Mouse (Mus musculus) embryonic facial prominence, embryonic 10.5 days (tissue): Measurements from ENCODE around the gene AI854703. TPM values are rescaled to one million over a fixed set of nuclear protein-coding genes. Genes with fewer than 3 reads are reported as not detected.

Experiments
- DNase-seq: peaks from one replicate; pipeline ENCODE4 v3.0.0-alpha.2; 2017; ENCODE audit warnings: low spot score
- H3K27ac ChIP-seq: fragments of 300-500 bp; sonication (generic); replicated peaks from 2 replicates; pipeline ENCODE4 v1.5.1; 2016; ENCODE audit warnings: mild to moderate bottlenecking
- H3K27me3 ChIP-seq: fragments of 300-500 bp; sonication (generic); replicated peaks from 2 replicates; pipeline ENCODE4 v1.6.1; 2016; ENCODE audit warnings: low read depth, mild to moderate bottlenecking; ENCODE audit not compliant: poor library complexity, severe bottlenecking
- H3K36me3 ChIP-seq: fragments of 300-500 bp; sonication (generic); replicated peaks from 2 replicates; pipeline ENCODE4 v1.6.1; 2016; ENCODE audit warnings: mild to moderate bottlenecking, moderate library complexity
- H3K4me1 ChIP-seq: fragments of 300-500 bp; sonication (generic); 2 replicates; pipeline ENCODE4 v1.6.1; 2016
- H3K4me3 ChIP-seq: fragments of 300-500 bp; sonication (generic); 2 replicates; pipeline ENCODE4 v1.5.1; 2016; ENCODE audit warnings: mild to moderate bottlenecking, moderate library complexity
- H3K9me3 ChIP-seq: fragments of 300-500 bp; sonication (generic); 2 replicates; pipeline ENCODE4 v1.6.1; 2016; ENCODE audit warnings: mild to moderate bottlenecking
- WGBS: fragments of 180-500 bp; shearing (Covaris S2); methylation state at CpG from one replicate; pipeline ENCODE4 v1.1.7; 2016; 5-methylcytosine and 5-hydroxymethylcytosine counted together
- polyA plus RNA-seq: library from polyadenylated mRNA; unstranded; fragments of >200 nt; fragmentation: Nextera tagmentation; extraction: Ambion mirVana; gene quantifications from 2 replicates; pipeline ENCODE4 v1.2.1, GENCODE M21; 2016

The AI854703 gene
- polyA plus RNA-seq, 1 experiment from 2014 or later = 1.1 TPM

DNA sequence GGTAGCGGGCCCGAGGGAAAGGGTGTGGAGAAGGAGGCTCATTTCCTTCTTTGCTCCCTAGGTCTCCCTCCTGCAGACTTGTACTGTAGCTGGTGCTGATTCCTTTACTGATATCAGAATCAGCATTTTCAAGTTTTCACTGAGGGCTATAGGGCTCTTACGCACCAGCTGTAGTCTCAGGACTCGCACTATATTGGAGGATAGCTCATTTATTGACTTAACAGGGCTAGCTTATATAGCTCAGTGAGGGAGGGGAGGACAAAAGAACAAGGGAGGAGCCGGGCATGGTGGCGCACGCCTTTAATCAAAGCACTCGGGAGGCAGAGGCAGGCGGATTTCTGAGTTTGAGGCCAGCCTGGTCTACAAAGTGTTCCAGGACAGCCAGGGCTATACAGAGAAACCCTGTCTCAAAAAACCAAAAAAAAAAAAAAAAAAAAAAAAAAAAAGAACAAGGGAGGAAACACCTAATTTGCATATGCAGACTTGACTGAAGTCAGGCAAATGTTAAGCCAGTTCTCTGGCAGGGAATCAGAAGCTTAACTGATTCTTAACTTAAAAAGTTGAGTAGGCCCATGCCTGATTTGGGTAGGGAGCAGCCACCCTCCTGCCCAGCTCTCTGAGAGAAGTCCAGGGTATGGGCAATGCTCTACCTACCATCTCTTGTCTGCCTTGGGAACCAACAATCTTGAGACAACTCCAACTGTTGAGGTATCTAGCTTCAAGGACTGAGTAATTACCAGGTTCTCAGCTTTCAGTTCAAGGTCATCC is 47.9 kb downstream of the AI854703 start:
- Histone ChIP-seq H3K36me3 (no peaks in the 10 kb centered on the region), H3K27me3 (no peaks in the 10 kb centered on the region), H3K4me3 (no peak overlapping the region), H3K9me3 (no peaks in the 10 kb centered on the region), H3K27ac (no peak overlapping the region), H3K4me1 (peaks cover 13% of the 10 kb centered on the region)
- DNase-seq = no peak
- 94% methylated on average over 9 of the region's 9 CpGs for WGBS

DNA sequence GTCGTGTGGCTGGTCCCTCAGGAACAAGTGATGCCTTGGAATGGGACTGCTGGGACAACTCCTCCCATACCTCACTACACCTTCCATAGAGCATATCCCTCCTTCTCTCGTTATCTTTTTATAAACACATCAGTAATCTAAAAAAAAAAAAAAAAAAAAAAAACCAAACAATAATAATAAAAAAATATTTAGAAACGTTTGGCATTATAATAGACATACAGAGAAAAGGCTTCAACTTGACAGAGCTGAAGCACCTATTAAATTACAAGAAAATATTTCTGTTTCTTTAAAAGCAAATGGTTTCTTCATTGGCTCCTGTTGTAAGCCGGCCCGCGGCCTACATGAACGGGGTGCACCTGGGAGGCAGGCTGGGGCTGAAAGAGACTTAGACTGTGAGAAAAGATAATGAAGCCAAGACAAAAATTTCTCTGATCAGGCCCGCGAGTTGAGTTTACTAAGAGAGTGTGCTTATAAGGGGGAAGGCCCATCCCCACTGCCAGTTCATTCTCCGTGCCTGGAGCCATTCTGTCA is 48.9 kb downstream of the AI854703 start:
- Histone ChIP-seq H3K36me3 (no peaks in the 10 kb centered on the region), H3K9me3 (no peaks in the 10 kb centered on the region), H3K4me3 (peak overlapping the region; percentile 40), H3K27me3 (no peaks in the 10 kb centered on the region), H3K4me1 (peaks cover 13% of the 10 kb centered on the region), H3K27ac (peak overlapping the region; percentile 70)
- no peak for DNase-seq
- 44% methylated on average over 10 of the region's 10 CpGs for WGBS

DNA sequence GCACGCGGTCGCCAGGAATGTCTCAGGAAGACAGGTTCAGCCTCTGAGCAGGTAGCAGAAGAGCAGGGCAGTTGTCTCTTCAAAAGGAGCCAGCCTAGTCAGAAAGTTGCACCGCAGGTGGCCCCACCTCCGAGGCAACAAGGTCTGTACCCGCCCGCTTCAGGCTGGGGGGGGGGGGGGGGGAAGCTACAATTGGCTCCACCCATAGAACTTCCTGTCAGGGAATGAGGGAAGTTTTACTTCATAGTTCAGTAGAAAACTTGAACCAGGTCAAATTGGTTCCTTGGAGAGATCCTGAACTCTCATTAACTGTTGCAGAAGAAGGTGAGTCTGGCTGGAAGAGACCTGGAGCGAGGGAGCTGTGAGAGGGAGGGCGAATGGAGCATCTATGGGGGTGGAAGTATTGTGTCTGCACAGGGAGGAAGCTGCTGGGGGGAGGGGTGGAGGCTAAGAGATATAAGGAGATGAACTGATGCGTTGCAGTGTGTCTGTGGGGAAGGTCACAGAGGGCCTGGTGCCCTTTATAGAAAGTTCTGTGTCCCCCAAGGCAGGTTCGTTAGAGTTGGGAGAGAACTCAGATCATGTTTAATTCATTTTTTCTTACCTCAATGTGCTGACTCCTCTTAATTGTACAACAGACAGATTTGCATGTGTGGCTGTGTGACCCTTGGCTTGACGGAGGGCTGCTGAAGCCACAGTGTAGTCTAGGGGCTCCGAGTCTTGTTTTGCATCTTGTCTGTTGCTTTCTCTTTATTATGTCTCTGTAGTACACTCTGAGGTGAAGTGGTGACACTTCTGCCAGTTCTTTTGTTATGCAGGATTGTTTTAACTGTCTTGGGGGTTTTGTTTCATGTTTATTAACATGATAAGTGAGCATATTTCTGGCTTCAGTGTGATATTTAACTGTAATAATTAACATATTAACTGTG is 49.6 kb downstream of the AI854703 start, which contains the start of gene Gimap9:
Gene Gimap9, plus strand, starts transcription at position 199 of the 929 bp plus-strand sequence.
- Histone ChIP-seq H3K4me1 (peaks cover 13% of the 10 kb centered on the region), H3K9me3 (no peaks in the 10 kb centered on the region), H3K27me3 (no peaks in the 10 kb centered on the region), H3K27ac (peak within 1 kb of the TSS; percentile 70), H3K36me3 (no peaks in the 10 kb centered on the region), H3K4me3 (peak within 1 kb of the TSS; percentile 40)
- peak; percentile 47 for DNase-seq
- WGBS = 15% methylated on average over 13 of the region's 13 CpGs

DNA sequence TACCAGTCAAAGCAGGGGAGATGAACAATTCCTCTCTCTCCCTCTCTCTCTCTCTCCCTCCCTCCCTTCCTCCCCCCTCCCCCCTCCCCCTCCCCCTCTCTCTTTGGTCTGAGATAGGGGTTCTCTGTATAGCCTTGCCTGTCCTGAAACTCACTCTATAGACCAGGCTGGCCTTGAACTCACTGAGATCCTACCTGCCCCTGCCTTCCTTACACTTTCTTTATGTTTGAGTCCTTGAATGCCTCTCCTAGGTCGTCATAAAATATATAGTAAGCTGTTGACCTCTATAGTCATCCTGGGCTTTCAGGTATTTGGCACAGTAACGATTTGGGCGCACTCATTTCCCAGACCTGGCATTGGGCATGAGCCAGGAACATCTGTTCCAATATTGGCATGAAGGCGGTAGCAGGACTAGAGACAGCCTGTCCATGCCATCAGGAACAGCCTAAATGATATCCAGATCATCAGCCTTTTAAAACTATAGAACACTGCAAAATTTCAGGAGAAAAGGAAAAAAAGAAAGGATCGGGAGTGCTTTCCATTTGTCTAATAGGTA is 50.4 kb downstream of the AI854703 start:
- whole genome bisulfite sequencing = 88% methylated on average over 5 of the region's 5 CpGs
- no peaks in the 10 kb centered on the region for H3K9me3 ChIP-seq
- H3K27me3 ChIP-seq = no peaks in the 10 kb centered on the region
- peaks cover 13% of the 10 kb centered on the region for H3K4me1 ChIP-seq
- H3K4me3 ChIP-seq = peak overlapping the region; percentile 40
- H3K36me3 ChIP-seq = no peaks in the 10 kb centered on the region
- H3K27ac ChIP-seq = no peak overlapping the region
- no peak for DNase-seq

DNA sequence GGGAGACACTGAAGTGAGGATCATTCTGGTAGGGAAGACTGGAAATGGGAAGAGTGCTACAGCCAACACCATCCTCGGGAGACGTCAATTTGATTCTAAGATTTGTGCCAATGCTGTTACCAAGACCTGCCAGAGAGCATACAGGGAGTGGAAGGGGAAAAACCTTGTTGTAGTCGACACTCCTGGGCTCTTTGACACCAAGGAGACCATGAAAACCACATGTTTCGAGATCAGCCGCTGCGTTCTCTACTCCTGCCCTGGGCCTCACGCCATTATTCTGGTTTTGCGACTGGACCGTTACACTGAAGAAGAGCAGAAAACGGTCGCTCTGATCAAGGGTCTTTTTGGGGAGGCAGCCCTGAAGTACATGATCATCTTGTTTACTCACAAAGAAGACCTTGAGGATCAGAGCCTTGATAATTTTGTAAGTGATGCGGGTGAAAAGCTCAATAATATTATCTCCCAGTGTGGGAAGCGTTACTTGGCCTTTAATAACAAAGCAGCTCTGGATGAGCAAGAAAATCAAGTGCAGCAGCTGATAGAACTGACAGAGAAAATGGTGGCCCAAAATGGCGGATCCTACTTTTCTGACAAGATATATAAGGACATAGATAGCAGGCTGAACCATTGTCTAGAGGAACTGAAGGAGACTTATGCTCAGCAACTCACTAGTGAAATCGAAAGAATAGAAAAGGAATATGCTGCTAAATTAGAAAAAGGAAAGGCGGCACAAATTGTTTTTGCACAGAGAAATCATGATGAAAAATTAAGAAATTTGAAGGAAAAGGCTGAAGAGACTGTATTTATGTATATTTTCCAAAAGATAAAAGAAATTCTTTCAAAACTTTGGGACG is 51.2 kb downstream of the AI854703 start:
- no peaks in the 10 kb centered on the region for H3K36me3 ChIP-seq
- no peak overlapping the region for H3K4me3 ChIP-seq
- no peaks in the 10 kb centered on the region for H3K9me3 ChIP-seq
- H3K27ac ChIP-seq = no peak overlapping the region
- DNase-seq = no peak
- H3K4me1 ChIP-seq = peaks cover 13% of the 10 kb centered on the region
- 95% methylated on average over 17 of the region's 17 CpGs for WGBS
- no peaks in the 10 kb centered on the region for H3K27me3 ChIP-seq

DNA sequence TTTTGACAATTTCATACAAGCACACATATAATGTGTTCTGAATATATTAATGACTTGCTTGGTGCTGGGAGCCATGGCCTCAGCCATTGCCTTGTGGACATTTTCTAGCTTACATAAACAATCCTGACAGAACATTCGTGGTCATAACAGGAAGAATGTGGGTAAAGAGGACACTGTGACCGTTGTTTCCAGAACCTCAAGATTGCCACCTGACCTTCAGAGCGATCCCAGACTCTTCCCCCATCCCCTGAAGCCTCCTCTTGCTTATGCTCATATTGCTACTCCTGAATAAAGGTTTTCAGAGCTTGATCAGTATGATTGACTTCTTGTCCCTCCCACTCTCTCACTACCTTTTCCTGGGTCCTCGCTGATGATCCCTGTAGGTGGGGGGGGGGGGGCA is 51.8 kb downstream of the AI854703 start:
- Histone ChIP-seq H3K4me3 (no peak overlapping the region), H3K27ac (no peak overlapping the region), H3K9me3 (no peaks in the 10 kb centered on the region), H3K27me3 (no peaks in the 10 kb centered on the region), H3K4me1 (peaks cover 13% of the 10 kb centered on the region), H3K36me3 (no peaks in the 10 kb centered on the region)
- 82% methylated on average over 4 of the region's 4 CpGs for WGBS
- no peak for DNase-seq

DNA sequence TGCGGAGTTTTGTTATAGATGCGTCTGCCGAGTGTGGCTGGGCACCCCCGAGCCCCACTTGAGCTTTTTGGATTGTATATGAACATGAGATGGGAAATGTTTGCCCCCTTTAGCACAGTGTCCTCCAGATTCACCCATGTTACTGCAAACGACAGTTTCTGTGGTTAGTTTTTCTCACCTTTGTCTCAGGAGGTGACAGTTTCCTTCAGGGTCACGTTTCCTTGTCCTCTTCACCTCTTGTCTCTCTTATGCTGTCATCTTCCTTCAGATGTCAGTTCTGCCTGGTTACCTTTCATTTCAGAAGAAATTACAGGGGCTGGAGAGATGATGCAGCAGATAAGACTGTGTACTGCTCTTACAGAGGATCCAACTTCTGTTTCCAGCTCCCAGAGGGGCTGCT is 53.1 kb downstream of the AI854703 start:
- no peak for DNase-seq
- 82% methylated on average over 6 of the region's 6 CpGs for WGBS
- Histone ChIP-seq H3K9me3 (no peaks in the 10 kb centered on the region), H3K4me1 (peaks cover 13% of the 10 kb centered on the region), H3K36me3 (no peaks in the 10 kb centered on the region), H3K27ac (no peak overlapping the region), H3K4me3 (no peak overlapping the region), H3K27me3 (no peaks in the 10 kb centered on the region)

DNA sequence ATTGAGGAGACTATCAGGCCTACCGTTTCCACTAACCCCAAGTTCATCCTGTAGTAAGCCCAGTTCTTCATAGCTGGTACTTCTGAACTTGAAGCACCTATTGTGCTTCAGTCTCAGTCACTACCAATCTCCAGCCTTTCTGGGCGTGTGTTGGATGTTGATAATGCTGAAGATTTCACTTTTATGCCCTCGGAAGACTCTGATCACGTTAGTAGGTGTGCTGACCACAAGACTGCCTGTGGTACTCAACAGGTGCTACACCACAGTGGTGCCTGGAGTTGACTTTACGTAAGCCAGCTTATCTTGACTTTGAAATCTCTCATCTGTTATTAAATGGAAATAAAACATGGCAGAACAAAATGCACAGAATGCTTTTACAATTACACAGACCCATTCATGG is 53.9 kb downstream of the AI854703 start:
- no peak overlapping the region for H3K4me3 ChIP-seq
- H3K36me3 ChIP-seq = no peaks in the 10 kb centered on the region
- no peak for DNase-seq
- no peak overlapping the region for H3K27ac ChIP-seq
- 80% methylated on average over 5 of the region's 5 CpGs for WGBS
- H3K4me1 ChIP-seq = peaks cover 11% of the 10 kb centered on the region
- H3K27me3 ChIP-seq = no peaks in the 10 kb centered on the region
- H3K9me3 ChIP-seq = no peaks in the 10 kb centered on the region

DNA sequence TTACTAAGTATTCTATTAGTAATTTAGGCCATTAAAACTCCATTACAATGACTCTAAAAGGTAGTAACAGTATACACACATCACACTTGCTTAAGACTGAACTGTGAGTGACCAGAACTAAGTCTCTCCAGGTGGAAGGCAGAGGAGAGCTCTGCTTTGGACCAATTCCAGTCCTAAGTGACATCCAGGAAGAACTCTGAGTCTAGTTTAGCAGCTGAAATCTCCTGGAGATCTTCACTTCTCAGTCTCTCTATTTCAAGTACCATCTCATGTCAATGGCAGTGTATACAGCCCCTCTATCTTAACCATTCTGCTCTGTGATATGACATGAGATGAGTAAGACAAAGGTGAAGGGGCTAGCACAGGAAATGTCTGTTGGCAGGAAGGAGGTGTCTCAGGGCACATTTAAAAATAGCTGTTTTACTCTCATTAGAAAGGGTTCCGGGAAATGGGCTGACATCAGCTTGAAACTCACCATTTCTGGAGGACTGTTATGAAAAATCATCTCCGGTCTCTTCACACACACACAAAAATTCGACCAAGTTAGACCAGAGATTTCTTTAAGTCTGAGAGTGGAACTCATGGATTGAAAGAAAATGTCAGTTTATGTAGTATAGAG is 55.0 kb downstream of the AI854703 start:
- no peak overlapping the region for H3K4me3 ChIP-seq
- WGBS = 84% methylated on average over 3 of the region's 3 CpGs

DNA sequence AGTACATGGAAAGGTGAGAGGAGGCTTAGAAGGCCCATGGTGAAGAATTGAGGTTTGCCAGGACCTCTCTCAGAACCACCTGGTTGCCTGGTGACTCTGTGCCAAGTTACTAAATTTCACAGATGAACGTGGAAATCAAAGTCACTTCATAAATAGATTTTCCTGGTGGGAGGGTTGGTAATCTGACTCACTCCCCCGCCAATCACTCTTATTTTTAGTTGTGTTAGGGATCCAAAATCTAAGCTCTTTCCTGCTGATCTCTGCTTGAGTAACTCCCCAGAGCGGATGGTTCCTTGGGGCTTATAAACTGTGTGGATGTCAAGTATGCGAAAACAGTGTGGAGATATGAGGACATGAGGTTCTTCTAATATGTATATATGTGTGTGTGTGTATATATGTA is 55.7 kb downstream of the AI854703 start:
- no peak overlapping the region for H3K27ac ChIP-seq

More for the DNA sequence above, 55.0 kb downstream of the AI854703 start:
- H3K27me3 ChIP-seq = no peaks in the 10 kb centered on the region
- no peak for DNase-seq
- H3K4me1 ChIP-seq = no peaks in the 10 kb centered on the region; the same call in 1 of the 2 replicates
- no peaks in the 10 kb centered on the region for H3K9me3 ChIP-seq
- H3K36me3 ChIP-seq = no peaks in the 10 kb centered on the region
- no peak overlapping the region for H3K27ac ChIP-seq

More for the DNA sequence above, 55.7 kb downstream of the AI854703 start:
- Histone ChIP-seq H3K27me3 (no peaks in the 10 kb centered on the region), H3K9me3 (no peaks in the 10 kb centered on the region), H3K36me3 (no peaks in the 10 kb centered on the region), H3K4me3 (no peak overlapping the region), H3K4me1 (no peaks in the 10 kb centered on the region)
- 86% methylated on average over 4 of the region's 4 CpGs for WGBS
- DNase-seq = no peak
